Mouse (Mus musculus) heart, adult 2 months (tissue): ENCODE data around the gene Tmod2. TPM values are rescaled to one million over a fixed set of nuclear protein-coding genes. Genes with fewer than 3 reads are reported as not detected.

ENCODE experiments used
- DNase-seq, 2 experiments: peaks; one replicate each; pipeline ENCODE4 v3.0.0; 2021
- H3K27ac ChIP-seq: fragments of 200-600 bp; 2 replicates; pipeline ENCODE4 v1.8.1; 2022
- H3K27me3 ChIP-seq: fragments of 200-500 bp; 2 replicates; pipeline ENCODE4 v1.6.1; 2012; ENCODE audit warnings: mild to moderate bottlenecking, low read length, inconsistent platforms, mixed read lengths; ENCODE audit not compliant: control insufficient read depth, insufficient read depth
- H3K36me3 ChIP-seq: fragments of 200-500 bp; 2 replicates; pipeline ENCODE4 v1.6.1; 2012; ENCODE audit warnings: low read length, inconsistent platforms; ENCODE audit not compliant: control insufficient read depth, insufficient read depth
- H3K4me1 ChIP-seq: fragments of 200-500 bp; 2 replicates; pipeline ENCODE4 v1.6.1; 2011; ENCODE audit warnings: low read length; ENCODE audit not compliant: control insufficient read depth, insufficient read depth
- H3K4me3 ChIP-seq: fragments of 200-600 bp; 2 replicates; pipeline ENCODE4 v1.8.1; 2022
- H3K79me2 ChIP-seq: fragments of 200-500 bp; replicated peaks from 2 replicates; pipeline ENCODE4 v1.6.1; 2012; ENCODE audit warnings: mild to moderate bottlenecking, inconsistent platforms, low read length, moderate library complexity, mixed read lengths; ENCODE audit not compliant: control insufficient read depth, insufficient read depth
- H3K9ac ChIP-seq: fragments of 200-500 bp; 2 replicates; pipeline ENCODE4 v1.6.1; 2012; ENCODE audit warnings: low read depth, mild to moderate bottlenecking, control low read depth, inconsistent platforms, low read length, mixed read lengths
- CTCF ChIP-seq: fragments of 200-600 bp; IDR thresholded peaks from 2 replicates; pipeline ENCODE4 v1.8.1; 2022; ENCODE audit warnings: antibody characterized with exemption, mild to moderate bottlenecking, moderate library complexity
- EP300 ChIP-seq: fragments of 200-500 bp; IDR thresholded peaks from 2 replicates; pipeline ENCODE4 v1.6.1; 2011; ENCODE audit warnings: low read depth, low read length, control low read depth; ENCODE audit not compliant: insufficient read depth
- POLR2A ChIP-seq: fragments of 200-500 bp; IDR thresholded peaks from 2 replicates; pipeline ENCODE4 v1.6.1; 2011; ENCODE audit warnings: mild to moderate bottlenecking, low read depth, low read length, control low read depth; ENCODE audit not compliant: insufficient read depth
- WGBS: fragments of 180-500 bp; shearing (Covaris S2); methylation state at CpG from one replicate; pipeline ENCODE4 v1.1.7; 2018; 5-methylcytosine and 5-hydroxymethylcytosine counted together
- intact Hi-C: fragments of 180-260 bp; cut with DNase I; formaldehyde crosslinking; loops from one replicate; pipeline ENCODE4 v1.15.1; 2025
- polyA plus RNA-seq: library from polyadenylated mRNA; depleted of rRNA; stranded (reverse); fragments of >200 nt; gene quantifications from 2 replicates; pipeline ENCODE4 v1.2.3, GENCODE M21; 2012; rRNA removed
- total RNA-seq, 2 experiments: library from RNA; stranded (reverse); gene quantifications; 2 replicates each; pipeline ENCODE4 v1.2.3; 2021

Gene Tmod2
- total and polyA plus RNA-seq, 3 experiments = 1.0 to 4.7 (median 3.8) TPM

DNA sequence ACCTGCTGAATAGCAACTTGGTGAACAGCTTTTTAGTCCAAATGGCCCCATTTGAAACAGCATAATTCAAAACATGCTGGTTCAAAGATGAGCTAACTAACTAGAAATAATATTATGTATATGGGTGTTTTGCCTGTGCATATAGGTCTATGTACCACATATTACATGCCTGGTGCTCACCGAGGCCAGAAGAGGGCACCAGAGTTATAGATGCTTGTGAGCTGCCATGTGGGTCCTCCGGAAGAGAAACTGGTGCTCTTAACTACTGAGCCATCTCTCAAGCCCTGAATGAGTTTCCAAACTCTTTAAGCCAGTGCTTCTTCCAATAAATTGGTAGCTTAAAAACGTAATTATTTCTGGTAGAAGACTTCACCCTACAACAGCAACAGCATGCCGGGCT, 89.3 kb downstream of the Tmod2 start:
- Histone ChIP-seq H3K27ac (no peak overlapping the region; the same call in 1 of the 2 replicates), H3K79me2 (peaks cover 2% of the 10 kb centered on the region; the same call in 1 of the 2 replicates), H3K4me1 (peaks cover 6% of the 10 kb centered on the region), H3K4me3 (no peak overlapping the region), H3K36me3 (peaks cover 33% of the 10 kb centered on the region), H3K27me3 (no peaks in the 10 kb centered on the region), H3K9ac (no peak overlapping the region)
- no peak for TF ChIP-seq POLR2A
- 0 out of 2 replicates have a peak, but pooled peaks have one; percentile 43 for TF ChIP-seq EP300
- peak; percentile 85 for TF ChIP-seq CTCF
- 61% methylated on average over 4 of the region's 4 CpGs for WGBS
- peak in 1 of 2 experiments; percentile 59 for DNase-seq
- intact Hi-C loops = loop anchor here (1.0 kb wide), 1 partner anchor 61 kb away; no protein-coding TSS in a partner anchor

DNA sequence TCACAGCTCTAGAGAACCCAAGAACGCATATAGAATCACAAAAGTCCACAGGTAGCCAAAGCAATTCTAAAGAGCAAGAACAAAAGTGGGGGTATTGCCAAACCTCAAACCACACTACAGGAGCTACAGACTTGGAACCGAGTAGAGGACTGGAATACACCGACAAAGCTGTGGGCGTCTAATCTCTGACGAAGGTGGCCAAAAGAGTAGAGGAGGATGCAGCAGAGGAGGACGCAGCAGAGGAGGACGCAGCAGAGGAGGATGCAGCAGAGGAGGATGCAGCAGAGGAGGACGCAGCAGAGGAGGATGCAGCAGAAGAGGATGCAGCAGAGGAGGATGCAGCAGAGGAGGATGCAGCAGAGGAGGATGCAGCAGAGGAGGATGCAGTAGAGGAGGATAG, 90.2 kb downstream of the Tmod2 start:
- no peak for DNase-seq
- intact Hi-C loops = loop anchor here (1.0 kb wide), 1 partner anchor 61 kb away; no protein-coding TSS in a partner anchor
- H3K27me3 ChIP-seq = no peaks in the 10 kb centered on the region
- H3K4me1 ChIP-seq = peaks cover 6% of the 10 kb centered on the region
- H3K79me2 ChIP-seq = peaks cover 2% of the 10 kb centered on the region; the same call in 1 of the 2 replicates
- no peak for TF ChIP-seq EP300
- no peak for TF ChIP-seq CTCF
- TF ChIP-seq POLR2A = no peak
- no peak overlapping the region for H3K9ac ChIP-seq
- no peak overlapping the region for H3K27ac ChIP-seq
- H3K36me3 ChIP-seq = peaks cover 30% of the 10 kb centered on the region
- no peak overlapping the region for H3K4me3 ChIP-seq
- WGBS = 70% methylated on average over 8 of the region's 8 CpGs

DNA sequence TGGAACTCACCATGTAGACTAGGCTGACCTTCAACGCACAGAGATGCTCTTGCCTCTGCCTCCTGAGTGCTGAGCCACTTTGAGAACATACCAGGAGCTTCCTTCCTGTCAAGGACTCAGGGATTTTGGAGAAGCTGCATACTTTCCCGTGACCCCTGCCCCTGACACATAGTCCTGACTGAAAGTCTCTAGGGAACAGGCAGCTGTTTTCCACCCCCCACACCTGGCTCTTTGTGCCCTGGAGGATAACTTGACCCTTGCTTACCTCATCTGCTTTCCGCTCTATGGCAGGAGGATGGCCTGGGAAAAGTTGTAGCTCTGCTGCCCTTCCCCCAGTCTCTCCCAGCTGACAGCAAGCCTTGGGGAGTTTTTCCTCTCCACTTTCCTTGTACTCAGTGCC, 93.4 kb downstream of the Tmod2 start:
- no peaks in the 10 kb centered on the region for H3K27me3 ChIP-seq
- intact Hi-C loops = no loop called here
- DNase-seq = no peak
- no peak overlapping the region for H3K27ac ChIP-seq
- WGBS = 63% methylated on average over 3 of the region's 3 CpGs
- peaks cover 2% of the 10 kb centered on the region; the same call in 1 of the 2 replicates for H3K79me2 ChIP-seq
- no peak overlapping the region for H3K4me3 ChIP-seq
- no peaks in the 10 kb centered on the region; the same call in 1 of the 2 replicates for H3K4me1 ChIP-seq
- TF ChIP-seq CTCF = no peak
- no peak for TF ChIP-seq POLR2A
- TF ChIP-seq EP300 = no peak
- H3K9ac ChIP-seq = no peak overlapping the region
- peaks cover 19% of the 10 kb centered on the region for H3K36me3 ChIP-seq

Other genes starting within 250 kb of the Tmod2 start
- gene Mapk6, start 201.3 kb downstream of the Tmod2 start, total RNA-seq = 10 to 100 TPM; 25.6 to 26.8 TPM
- 11.2 and 22.3 TPM in 2 replicates for gene Mapk6, start 201.3 kb downstream of the Tmod2 start, polyA plus RNA-seq
- gene Leo1, start 169.8 kb downstream of the Tmod2 start, total RNA-seq = 10 to 100 TPM; 12.4 to 20.4 TPM
- gene Leo1, start 169.8 kb downstream of the Tmod2 start, polyA plus RNA-seq = 3.0 and 4.6 TPM in 2 replicates
- gene Tmod3, start 51.7 kb downstream of the Tmod2 start, total RNA-seq = 10 to 100 TPM; 50.1 to 63.6 TPM
- gene Tmod3, start 51.7 kb downstream of the Tmod2 start, polyA plus RNA-seq = 19.6 and 37.8 TPM in 2 replicates
- gene Lysmd2, start 14.4 kb upstream of the Tmod2 start, total RNA-seq = 1 to 10 TPM; 6.9 to 8.5 TPM
- 16.4 and 18.1 TPM in 2 replicates for gene Lysmd2, start 14.4 kb upstream of the Tmod2 start, polyA plus RNA-seq
- under 1 TPM; 0.37 to 0.43 TPM for gene Scg3, start 72.7 kb upstream of the Tmod2 start, total RNA-seq
- 0.20 and 1.3 TPM in 2 replicates for gene Scg3, start 72.7 kb upstream of the Tmod2 start, polyA plus RNA-seq
- under 1 TPM; 0.65 to 0.68 TPM for gene Bmp5, start 164.0 kb upstream of the Tmod2 start, total RNA-seq
- 0.43 and 0.67 TPM in 2 replicates for gene Bmp5, start 164.0 kb upstream of the Tmod2 start, polyA plus RNA-seq